Mouse (Mus musculus) liver, embryonic 15.5 days (tissue): ENCODE data around the gene Fat2. TPM values are rescaled to one million over a fixed set of nuclear protein-coding genes. Genes with fewer than 3 reads are reported as not detected.

ENCODE experiments used
- ATAC-seq: fragments of 200-750 bp; cut with Nextera tagmentation; 2 replicates; pipeline ENCODE4 v1.8.0; 2017; ENCODE audit warnings: moderate number of reproducible peaks, mild to moderate bottlenecking, moderate library complexity; ENCODE audit not compliant: insufficient read depth
- H3K27ac ChIP-seq: fragments of 300-500 bp; sonication (generic); replicated peaks from 2 replicates; pipeline ENCODE4 v1.5.1; 2015; ENCODE audit warnings: mild to moderate bottlenecking, inconsistent platforms
- H3K27me3 ChIP-seq: fragments of 300-500 bp; sonication (generic); 2 replicates; pipeline ENCODE4 v1.6.1; 2015; ENCODE audit warnings: mild to moderate bottlenecking, inconsistent platforms
- H3K36me3 ChIP-seq: fragments of 300-500 bp; sonication (generic); replicated peaks from 2 replicates; pipeline ENCODE4 v1.6.1; 2015; ENCODE audit warnings: moderate library complexity, mild to moderate bottlenecking, inconsistent platforms
- H3K4me1 ChIP-seq: fragments of 300-500 bp; sonication (generic); replicated peaks from 2 replicates; pipeline ENCODE4 v1.6.1; 2015; ENCODE audit warnings: inconsistent platforms
- H3K4me2 ChIP-seq: fragments of 300-500 bp; sonication (generic); 2 replicates; pipeline ENCODE4 v1.6.1; 2015; ENCODE audit warnings: moderate library complexity, mild to moderate bottlenecking, inconsistent platforms
- H3K4me3 ChIP-seq: fragments of 300-500 bp; sonication (generic); replicated peaks from 2 replicates; pipeline ENCODE4 v1.5.1; 2015; ENCODE audit warnings: mild to moderate bottlenecking, inconsistent platforms
- H3K9ac ChIP-seq: fragments of 300-500 bp; sonication (generic); 2 replicates; pipeline ENCODE4 v1.6.1; 2015; ENCODE audit warnings: moderate library complexity, mild to moderate bottlenecking, inconsistent platforms
- H3K9me3 ChIP-seq: fragments of 300-500 bp; sonication (generic); replicated peaks from 2 replicates; pipeline ENCODE4 v1.6.1; 2016; ENCODE audit warnings: inconsistent platforms
- WGBS: fragments of 180-500 bp; shearing (Covaris S2); methylation state at CpG from one replicate; pipeline ENCODE4 v1.1.7; 2015; ENCODE audit warnings: mixed read lengths; ENCODE audit not compliant: insufficient replicate concordance; 5-methylcytosine and 5-hydroxymethylcytosine counted together
- polyA plus RNA-seq: library from polyadenylated mRNA; unstranded; fragments of >200 nt; fragmentation: Nextera tagmentation; extraction: Ambion mirVana; gene quantifications from 2 replicates; pipeline ENCODE4 v1.2.1, GENCODE M21; 2015

Fat2 gene
- polyA plus RNA-seq, 1 experiment from 2014 or later = not detected

DNA sequence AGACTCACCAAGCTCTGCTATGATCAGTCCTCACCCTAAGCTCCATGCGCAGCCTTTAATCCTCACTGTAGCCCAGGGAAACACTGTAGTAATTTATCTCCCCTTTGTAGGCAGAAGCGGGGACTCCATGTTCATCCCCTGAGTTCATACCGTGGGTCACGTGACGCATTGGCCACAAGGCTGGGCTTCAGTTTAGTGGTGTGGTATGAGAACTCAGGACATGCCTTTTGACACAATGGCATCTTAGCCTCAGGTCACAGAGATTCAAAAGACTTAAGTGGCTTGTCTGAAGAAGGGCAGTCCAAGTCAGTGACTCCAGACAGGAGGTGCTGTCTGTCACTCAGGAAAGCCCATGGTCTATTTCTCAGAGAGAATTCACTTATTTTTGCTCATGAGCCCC lies 43.2 kb downstream of the Fat2 start:
- no peak overlapping the region for H3K27ac ChIP-seq
- H3K9ac ChIP-seq = no peak overlapping the region
- H3K4me2 ChIP-seq = no peak overlapping the region
- WGBS = 78% methylated on average over 5 of the region's 5 CpGs
- H3K4me1 ChIP-seq = no peaks in the 10 kb centered on the region
- ATAC-seq = no peak
- H3K36me3 ChIP-seq = no peaks in the 10 kb centered on the region
- no peaks in the 10 kb centered on the region for H3K9me3 ChIP-seq
- no peaks in the 10 kb centered on the region for H3K27me3 ChIP-seq
- H3K4me3 ChIP-seq = no peak overlapping the region

DNA sequence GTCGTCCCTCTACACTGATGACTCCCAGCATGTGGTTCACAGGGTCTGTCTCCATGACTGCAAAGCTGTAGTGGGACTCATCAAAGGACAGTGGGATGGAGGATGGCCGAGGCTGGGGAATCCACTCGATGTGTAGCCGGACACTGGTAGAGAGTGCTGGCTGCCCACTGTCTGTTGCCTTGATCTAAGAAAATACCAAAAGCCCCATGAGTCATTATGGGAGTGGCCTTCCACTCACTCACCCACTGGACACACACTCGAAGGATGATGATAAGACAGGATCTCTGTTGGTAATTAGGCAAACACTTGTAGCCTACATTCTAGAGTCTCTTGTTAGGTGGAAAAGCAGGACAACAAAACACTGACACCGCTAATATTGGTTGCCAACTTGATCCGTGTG lies 44.5 kb downstream of the Fat2 start:
- Histone ChIP-seq H3K27ac (no peak overlapping the region), H3K9me3 (no peaks in the 10 kb centered on the region), H3K4me3 (no peak overlapping the region), H3K27me3 (no peaks in the 10 kb centered on the region), H3K9ac (no peak overlapping the region), H3K4me2 (no peak overlapping the region), H3K36me3 (no peaks in the 10 kb centered on the region), H3K4me1 (no peaks in the 10 kb centered on the region)
- no peak for ATAC-seq
- WGBS = 61% methylated on average over 7 of the region's 7 CpGs

DNA sequence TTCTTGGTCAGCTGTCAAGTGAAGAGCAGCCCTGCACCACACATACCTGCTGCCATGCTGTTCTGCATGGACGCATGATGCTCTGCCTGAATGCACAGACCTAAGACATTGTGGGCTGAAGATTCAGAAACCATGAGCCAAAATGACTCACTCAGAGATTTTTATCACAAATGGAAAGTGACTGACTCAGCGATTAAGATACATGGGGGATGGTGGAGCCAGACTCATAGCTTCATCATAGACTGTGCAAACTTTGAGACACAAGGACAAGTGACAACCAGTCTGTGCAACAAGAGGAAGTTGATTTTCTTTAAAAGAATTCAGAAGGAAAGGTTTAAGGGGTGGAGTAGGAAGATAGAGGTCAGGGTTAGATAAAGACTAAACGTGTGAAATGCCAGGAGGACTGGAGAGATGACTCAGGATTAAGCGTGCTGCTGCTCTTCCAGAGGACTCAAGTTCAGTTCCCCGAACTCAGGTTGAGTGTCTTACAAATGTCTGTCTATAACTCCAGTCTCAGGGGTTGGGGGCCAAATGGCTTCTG lies 46.4 kb downstream of the Fat2 start:
- no peak overlapping the region for H3K4me2 ChIP-seq
- no peaks in the 10 kb centered on the region for H3K36me3 ChIP-seq
- H3K27ac ChIP-seq = no peak overlapping the region
- no peaks in the 10 kb centered on the region for H3K4me1 ChIP-seq
- 39% methylated on average over 5 of the region's 5 CpGs for WGBS
- no peaks in the 10 kb centered on the region for H3K9me3 ChIP-seq
- no peaks in the 10 kb centered on the region for H3K27me3 ChIP-seq
- no peak overlapping the region for H3K4me3 ChIP-seq
- no peak overlapping the region for H3K9ac ChIP-seq
- ATAC-seq = no peak

DNA sequence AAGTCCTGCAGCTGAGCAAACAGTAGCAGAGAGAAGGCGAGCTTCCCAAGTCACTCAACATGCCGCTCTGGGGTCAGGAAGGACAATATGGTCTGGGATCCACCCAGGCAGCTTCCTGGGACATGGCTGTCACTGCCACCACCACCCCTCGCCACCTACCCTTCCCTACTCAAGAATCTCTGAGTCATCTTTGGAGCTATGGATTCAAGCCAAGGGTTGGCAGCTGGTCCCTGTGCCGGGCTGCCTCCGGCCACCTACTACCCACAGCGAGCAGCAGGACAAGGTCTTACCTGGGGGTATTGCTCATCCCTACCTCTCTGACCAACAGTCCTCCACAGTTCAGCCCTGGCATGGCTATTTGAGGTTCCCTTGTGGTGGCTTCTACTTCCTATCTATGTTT lies 61.6 kb downstream of the Fat2 start:
- no peak overlapping the region for H3K4me2 ChIP-seq
- H3K27me3 ChIP-seq = no peaks in the 10 kb centered on the region
- no peak overlapping the region for H3K4me3 ChIP-seq
- H3K36me3 ChIP-seq = no peaks in the 10 kb centered on the region
- H3K4me1 ChIP-seq = no peaks in the 10 kb centered on the region
- no peaks in the 10 kb centered on the region for H3K9me3 ChIP-seq
- H3K9ac ChIP-seq = no peak overlapping the region
- 64% methylated on average over 6 of the region's 6 CpGs for WGBS
- ATAC-seq = no peak
- no peak overlapping the region for H3K27ac ChIP-seq

DNA sequence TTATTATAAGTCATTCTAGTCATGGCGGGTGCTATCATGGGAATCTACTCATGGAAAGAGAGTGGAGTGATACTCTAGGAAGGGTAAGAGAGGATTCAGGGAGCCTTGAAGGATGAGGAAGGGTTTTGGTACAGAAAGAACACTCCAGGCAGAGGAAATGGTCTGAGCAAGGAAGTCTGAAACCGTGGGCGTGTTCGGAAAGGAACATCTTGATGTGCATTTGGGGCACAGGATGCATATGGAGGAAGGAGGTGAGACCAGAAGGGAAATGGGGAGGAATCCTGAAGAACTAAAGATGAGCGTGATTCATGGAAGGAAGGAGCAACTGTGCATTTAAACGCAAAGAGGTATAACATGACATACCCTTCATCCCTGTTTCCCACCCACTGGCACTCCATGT lies 67.8 kb downstream of the Fat2 start:
- no peak overlapping the region for H3K9ac ChIP-seq
- no peak overlapping the region for H3K4me2 ChIP-seq
- no peaks in the 10 kb centered on the region for H3K27me3 ChIP-seq
- no peak for ATAC-seq
- WGBS = 70% methylated on average over 6 of the region's 6 CpGs
- H3K36me3 ChIP-seq = no peaks in the 10 kb centered on the region
- no peaks in the 10 kb centered on the region for H3K9me3 ChIP-seq
- H3K4me3 ChIP-seq = no peak overlapping the region
- no peak overlapping the region for H3K27ac ChIP-seq
- H3K4me1 ChIP-seq = no peaks in the 10 kb centered on the region

DNA sequence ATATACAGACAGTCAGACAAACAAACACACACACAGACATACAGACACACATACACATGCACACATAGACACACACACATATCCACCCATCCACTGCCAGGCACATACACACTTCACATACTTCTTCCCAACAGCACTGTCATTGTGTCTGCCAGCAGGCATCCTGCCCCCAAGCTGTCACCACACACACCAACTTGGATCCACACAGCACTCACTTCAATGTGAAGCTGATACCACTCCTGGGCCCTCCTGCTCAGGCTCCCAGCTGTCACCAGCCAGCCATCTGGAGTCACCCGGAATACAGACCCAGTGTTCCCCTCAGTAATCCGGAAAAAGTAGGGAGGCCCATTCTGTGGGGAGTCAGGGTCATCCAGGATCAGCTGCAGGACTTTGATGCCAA lies 70.7 kb downstream of the Fat2 start:
- WGBS = 31% methylated on average over 2 of the region's 2 CpGs
- Histone ChIP-seq H3K4me2 (no peak overlapping the region), H3K36me3 (no peaks in the 10 kb centered on the region), H3K27ac (no peak overlapping the region), H3K27me3 (no peaks in the 10 kb centered on the region), H3K9me3 (no peaks in the 10 kb centered on the region), H3K9ac (no peak overlapping the region), H3K4me3 (no peak overlapping the region), H3K4me1 (no peaks in the 10 kb centered on the region)
- no peak for ATAC-seq

DNA sequence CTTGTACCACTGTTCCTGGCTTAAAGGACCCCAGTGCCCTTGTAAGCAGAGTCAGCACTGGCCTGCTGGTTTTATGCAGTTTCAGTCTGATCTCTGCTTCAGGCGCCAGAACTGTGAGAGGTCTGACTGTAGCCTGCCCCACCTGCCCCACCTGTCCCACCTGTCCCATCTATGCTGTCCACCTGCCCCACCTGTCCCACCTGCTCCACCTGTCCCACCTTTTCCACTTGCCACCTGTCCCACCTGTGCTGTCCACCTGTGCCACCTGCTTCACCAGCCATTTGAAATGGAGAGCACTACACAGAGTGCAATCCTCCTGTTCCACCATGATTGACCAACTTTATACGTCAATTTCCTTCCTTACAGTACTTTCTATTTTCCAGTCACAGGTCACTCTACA lies 72.0 kb downstream of the Fat2 start:
- H3K9me3 ChIP-seq = no peaks in the 10 kb centered on the region
- no peak overlapping the region for H3K9ac ChIP-seq
- no peaks in the 10 kb centered on the region for H3K27me3 ChIP-seq
- 64% methylated on average over 2 of the region's 2 CpGs for WGBS
- no peaks in the 10 kb centered on the region for H3K4me1 ChIP-seq
- ATAC-seq = no peak
- no peak overlapping the region for H3K27ac ChIP-seq
- no peaks in the 10 kb centered on the region for H3K36me3 ChIP-seq
- no peak overlapping the region for H3K4me3 ChIP-seq
- H3K4me2 ChIP-seq = no peak overlapping the region

DNA sequence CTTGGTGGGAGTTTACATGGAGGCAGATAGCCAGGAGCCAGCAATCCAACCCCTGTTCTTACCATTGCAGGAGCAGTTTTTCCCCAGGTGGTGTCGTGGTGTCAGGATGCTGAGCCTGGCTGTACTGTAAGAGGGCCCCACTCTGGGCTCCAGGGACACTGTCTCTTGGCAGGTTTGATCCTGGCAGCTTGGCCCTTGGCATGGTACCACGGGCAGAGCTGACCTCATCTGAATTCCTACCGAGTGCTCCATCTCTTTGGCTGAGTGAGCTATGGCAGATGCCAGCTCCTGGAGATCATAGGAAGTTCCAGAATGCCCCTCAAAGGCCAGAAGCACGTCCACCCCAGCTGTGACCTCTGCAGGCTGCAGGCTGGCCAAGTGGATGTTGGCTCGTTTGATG lies 74.4 kb downstream of the Fat2 start:
- Histone ChIP-seq H3K4me2 (no peak overlapping the region), H3K9me3 (no peaks in the 10 kb centered on the region), H3K9ac (no peak overlapping the region), H3K27me3 (no peaks in the 10 kb centered on the region), H3K27ac (no peak overlapping the region), H3K4me3 (no peak overlapping the region), H3K36me3 (no peaks in the 10 kb centered on the region), H3K4me1 (no peaks in the 10 kb centered on the region)
- ATAC-seq = no peak
- WGBS = 52% methylated on average over 5 of the region's 5 CpGs

DNA sequence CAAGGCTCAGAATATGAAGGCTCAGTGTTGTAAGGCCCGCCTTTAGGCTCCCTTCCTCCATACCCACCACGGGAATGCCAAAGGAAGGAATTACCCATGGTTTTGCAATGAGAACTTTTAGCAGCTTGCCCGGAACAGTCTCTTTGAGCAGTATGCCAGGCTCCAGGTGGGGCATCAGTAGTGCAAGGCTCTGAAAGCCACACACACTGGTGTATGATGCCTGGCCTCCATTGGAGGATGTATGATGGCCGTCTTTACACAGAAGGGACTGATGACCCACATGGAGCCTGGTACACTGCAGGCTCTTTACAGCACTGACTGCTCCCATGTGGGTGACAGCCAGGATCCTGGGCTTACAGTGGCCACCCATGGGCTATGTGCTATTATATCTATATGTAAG lies 75.3 kb downstream of the Fat2 start:
- Histone ChIP-seq H3K4me2 (no peak overlapping the region), H3K36me3 (no peaks in the 10 kb centered on the region), H3K27ac (no peak overlapping the region), H3K4me1 (no peaks in the 10 kb centered on the region), H3K4me3 (no peak overlapping the region), H3K9ac (no peak overlapping the region), H3K9me3 (no peaks in the 10 kb centered on the region), H3K27me3 (no peaks in the 10 kb centered on the region)
- 66% methylated on average over 4 of the region's 4 CpGs for WGBS
- ATAC-seq = no peak

DNA sequence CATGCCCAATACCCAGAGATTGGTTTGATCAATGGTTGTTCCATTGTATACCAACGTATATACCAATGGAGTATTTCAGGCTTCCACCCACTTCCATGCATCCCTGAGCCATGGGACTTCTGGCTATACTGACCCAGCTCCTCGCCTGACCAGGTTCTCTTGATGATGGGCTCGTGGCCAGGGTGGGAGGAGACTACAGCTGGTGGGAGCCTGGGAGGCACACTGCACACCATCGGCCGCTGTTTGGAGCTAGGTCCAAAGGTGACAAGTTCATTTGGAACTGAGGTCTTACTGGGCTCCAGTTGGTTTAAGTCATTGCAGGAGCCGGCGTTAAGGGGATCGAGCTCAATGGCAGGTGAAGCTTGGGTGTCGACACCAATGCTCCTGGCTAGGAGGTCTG lies 83.0 kb downstream of the Fat2 start:
- no peak overlapping the region for H3K4me3 ChIP-seq
- no peaks in the 10 kb centered on the region for H3K9me3 ChIP-seq
- no peaks in the 10 kb centered on the region for H3K36me3 ChIP-seq
- H3K27ac ChIP-seq = no peak overlapping the region
- no peaks in the 10 kb centered on the region for H3K27me3 ChIP-seq
- no peak overlapping the region for H3K9ac ChIP-seq
- no peak overlapping the region for H3K4me2 ChIP-seq
- 67% methylated on average over 9 of the region's 9 CpGs for WGBS
- no peaks in the 10 kb centered on the region for H3K4me1 ChIP-seq
- no peak for ATAC-seq

DNA sequence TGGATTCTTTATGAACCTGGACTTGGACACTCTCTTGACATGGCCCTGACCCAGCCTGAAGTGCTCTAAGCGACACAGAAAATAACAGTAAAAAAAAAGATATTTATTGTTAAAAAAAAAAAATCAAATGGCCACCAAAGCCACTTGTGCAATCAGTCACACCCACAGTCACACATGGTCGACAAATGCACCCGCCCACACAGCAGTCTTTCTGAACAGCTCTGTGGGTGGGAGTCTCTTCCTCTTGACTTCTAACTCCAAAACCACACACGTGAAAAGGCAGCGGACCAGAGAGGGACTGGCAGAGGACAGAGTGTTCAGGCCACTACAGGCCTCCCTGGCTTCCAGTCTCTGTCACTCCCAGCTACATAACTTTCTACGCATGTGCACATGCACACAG lies 85.8 kb downstream of the Fat2 start:
- Histone ChIP-seq H3K9me3 (no peaks in the 10 kb centered on the region), H3K27me3 (no peaks in the 10 kb centered on the region), H3K9ac (no peak overlapping the region), H3K27ac (no peak overlapping the region), H3K4me2 (no peak overlapping the region), H3K4me3 (no peak overlapping the region), H3K4me1 (no peaks in the 10 kb centered on the region), H3K36me3 (no peaks in the 10 kb centered on the region)
- WGBS = 35% methylated on average over 6 of the region's 6 CpGs
- no peak for ATAC-seq

DNA sequence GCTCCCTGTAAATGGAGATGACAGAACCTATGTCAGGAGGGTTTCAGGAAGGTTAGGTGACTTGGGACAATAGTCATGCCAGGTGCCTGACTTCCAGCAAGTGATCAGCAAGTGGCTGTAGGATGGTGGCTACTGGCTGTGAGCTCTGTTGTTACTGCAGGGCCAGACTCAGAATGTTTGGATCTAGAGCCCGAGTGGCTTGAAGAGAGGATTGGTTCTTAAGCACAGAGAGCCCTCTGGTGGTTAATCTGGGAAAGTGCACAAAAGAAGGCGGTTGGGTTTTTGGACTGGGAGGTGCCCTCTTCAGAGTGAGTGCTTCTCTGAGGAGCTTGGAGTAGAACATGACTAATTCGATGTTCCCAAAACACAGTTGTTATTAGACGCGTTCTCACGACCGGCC lies 95.8 kb downstream of the Fat2 start:
- H3K27ac ChIP-seq = no peak overlapping the region
- 44% methylated on average over 7 of the region's 7 CpGs for WGBS
- no peak overlapping the region for H3K4me2 ChIP-seq
- H3K4me1 ChIP-seq = no peaks in the 10 kb centered on the region; the same call in 1 of the 2 replicates
- H3K4me3 ChIP-seq = no peak overlapping the region
- no peaks in the 10 kb centered on the region for H3K9me3 ChIP-seq
- no peak overlapping the region for H3K9ac ChIP-seq
- H3K36me3 ChIP-seq = no peaks in the 10 kb centered on the region
- no peak for ATAC-seq
- H3K27me3 ChIP-seq = no peaks in the 10 kb centered on the region
